Mouse (Mus musculus): ENCODE data around the gene Ptbp2. TPM values are rescaled to one million over a fixed set of nuclear protein-coding genes. Genes with fewer than 3 reads are reported as not detected.
A peak's percentile ranks its signal among the peaks of the same experiment; 100 is the strongest.

Gene Ptbp2
- polyA plus RNA-seq, 1 experiment from 2014 or later, result 399 TPM

GRCm38 (mm10) chr3:119778431-119778830, 5.8 kb downstream of the Ptbp2 start:
- no peak overlapping the region for H3K4me2 ChIP-seq

GRCm38 (mm10) chr3:119776129-119776528, 8.1 kb downstream of the Ptbp2 start:
- no peaks in the 10 kb centered on the region for H3K36me3 ChIP-seq (ENCODE audit: control insufficient read depth, insufficient read depth, low read length)

More at GRCm38 (mm10) chr3:119778431-119778830, 5.8 kb downstream of the Ptbp2 start:
- no peak overlapping the region for H3K4me3 ChIP-seq (ENCODE audit: low read depth, low read length)
- H3K36me3 ChIP-seq (ENCODE audit: control insufficient read depth, insufficient read depth, low read length), result no peaks in the 10 kb centered on the region
- H3K4me1 ChIP-seq (ENCODE audit: control insufficient read depth, insufficient read depth, low read length), result peaks cover 14% of the 10 kb centered on the region
- no peak overlapping the region for H3K27ac ChIP-seq (ENCODE audit: low read depth, low read length)
- 48% methylated on average over 2 of the region's 2 CpGs for WGBS
- H3K27me3 ChIP-seq (ENCODE audit: control insufficient read depth, insufficient read depth, low read length), result no peaks in the 10 kb centered on the region
- ATAC-seq (ENCODE audit: low FRiP score), result no peak
- no peak for DNase-seq (ENCODE audit: low spot score, missing footprints)
- H3K9me3 ChIP-seq (ENCODE audit: control insufficient read depth, low read length), result no peaks in the 10 kb centered on the region
- no peak overlapping the region for H3K9ac ChIP-seq (ENCODE audit: low read length)

GRCm38 (mm10) chr3:119772789-119773188, 11.5 kb downstream of the Ptbp2 start:
- WGBS, result 84% methylated on average over 2 of the region's 2 CpGs
- H3K4me3 ChIP-seq (ENCODE audit: low read depth, low read length), result no peak overlapping the region
- no peak overlapping the region for H3K9ac ChIP-seq (ENCODE audit: low read length)
- H3K27me3 ChIP-seq (ENCODE audit: control insufficient read depth, insufficient read depth, low read length), result no peaks in the 10 kb centered on the region
- DNase-seq (ENCODE audit: low spot score, missing footprints), result no peak
- H3K4me2 ChIP-seq, result no peak overlapping the region
- no peak overlapping the region for H3K27ac ChIP-seq (ENCODE audit: low read depth, low read length)
- no peak for ATAC-seq (ENCODE audit: low FRiP score)
- no peaks in the 10 kb centered on the region for H3K9me3 ChIP-seq (ENCODE audit: control insufficient read depth, low read length)
- no peaks in the 10 kb centered on the region for H3K36me3 ChIP-seq (ENCODE audit: control insufficient read depth, insufficient read depth, low read length)
- no peaks in the 10 kb centered on the region for H3K4me1 ChIP-seq (ENCODE audit: control insufficient read depth, insufficient read depth, low read length)

More at GRCm38 (mm10) chr3:119776129-119776528, 8.1 kb downstream of the Ptbp2 start:
- H3K9me3 ChIP-seq (ENCODE audit: control insufficient read depth, low read length), result no peaks in the 10 kb centered on the region
- no peak for DNase-seq (ENCODE audit: low spot score, missing footprints)
- ATAC-seq (ENCODE audit: low FRiP score), result peak; percentile 64; the same call in 1 of the 2 replicates
- no peak overlapping the region for H3K27ac ChIP-seq (ENCODE audit: low read depth, low read length)
- H3K27me3 ChIP-seq (ENCODE audit: control insufficient read depth, insufficient read depth, low read length), result no peaks in the 10 kb centered on the region
- H3K9ac ChIP-seq (ENCODE audit: low read length), result no peak overlapping the region
- 91% methylated on average over 5 of the region's 5 CpGs for WGBS
- H3K4me3 ChIP-seq (ENCODE audit: low read depth, low read length), result no peak overlapping the region
- no peak overlapping the region for H3K4me2 ChIP-seq
- H3K4me1 ChIP-seq (ENCODE audit: control insufficient read depth, insufficient read depth, low read length), result peaks cover 14% of the 10 kb centered on the region

DNA sequence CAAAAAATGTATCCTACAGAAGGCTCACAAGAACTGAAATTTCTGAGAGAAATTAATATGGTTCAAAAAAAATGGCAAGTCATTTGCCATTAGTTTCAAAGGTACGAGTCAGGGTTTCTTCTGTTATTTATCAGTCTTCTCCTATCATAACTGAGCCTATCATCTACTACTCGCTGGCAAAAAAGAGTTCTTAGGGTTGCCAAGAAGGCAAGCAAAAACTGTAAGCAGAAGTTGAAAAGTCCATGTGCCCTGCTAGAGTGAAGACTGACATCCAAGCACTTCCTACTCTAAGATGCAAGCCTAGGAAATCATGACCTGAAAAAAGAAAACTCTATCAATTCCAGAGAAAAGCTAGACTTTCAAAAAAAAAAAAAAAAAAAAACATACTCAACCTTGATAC, 20.5 kb downstream of the Ptbp2 start:
- Histone ChIP-seq H3K9me3 (ENCODE audit: control insufficient read depth, low read length) (no peaks in the 10 kb centered on the region), H3K9ac (ENCODE audit: low read length) (no peak overlapping the region), H3K4me1 (ENCODE audit: control insufficient read depth, insufficient read depth, low read length) (no peaks in the 10 kb centered on the region), H3K4me2 (no peak overlapping the region), H3K27me3 (ENCODE audit: control insufficient read depth, insufficient read depth, low read length) (no peaks in the 10 kb centered on the region), H3K27ac (ENCODE audit: low read depth, low read length) (no peak overlapping the region), H3K4me3 (ENCODE audit: low read depth, low read length) (no peak overlapping the region), H3K36me3 (ENCODE audit: control insufficient read depth, insufficient read depth, low read length) (0 out of 2 replicates have a peak, but pooled peaks cover 2% of the 10 kb centered on the region)
- DNase-seq (ENCODE audit: low spot score, missing footprints) (no peak), ATAC-seq (ENCODE audit: low FRiP score) (no peak)
- 96% methylated on average over 2 of the region's 2 CpGs for WGBS

GRCm38 (mm10) chr3:119761732-119762131, 22.5 kb downstream of the Ptbp2 start:
- no peaks in the 10 kb centered on the region for H3K4me1 ChIP-seq (ENCODE audit: control insufficient read depth, insufficient read depth, low read length)
- no peaks in the 10 kb centered on the region for H3K27me3 ChIP-seq (ENCODE audit: control insufficient read depth, insufficient read depth, low read length)
- ATAC-seq (ENCODE audit: low FRiP score) (no peak), DNase-seq (ENCODE audit: low spot score, missing footprints) (no peak)
- 96% methylated on average over 3 of the region's 3 CpGs for WGBS
- H3K9me3 ChIP-seq (ENCODE audit: control insufficient read depth, low read length), result no peaks in the 10 kb centered on the region
- no peak overlapping the region for H3K4me3 ChIP-seq (ENCODE audit: low read depth, low read length)
- no peak overlapping the region for H3K27ac ChIP-seq (ENCODE audit: low read depth, low read length)
- no peak overlapping the region for H3K4me2 ChIP-seq
- 0 out of 2 replicates have a peak, but pooled peaks cover 2% of the 10 kb centered on the region for H3K36me3 ChIP-seq (ENCODE audit: control insufficient read depth, insufficient read depth, low read length)
- H3K9ac ChIP-seq (ENCODE audit: low read length), result no peak overlapping the region

DNA sequence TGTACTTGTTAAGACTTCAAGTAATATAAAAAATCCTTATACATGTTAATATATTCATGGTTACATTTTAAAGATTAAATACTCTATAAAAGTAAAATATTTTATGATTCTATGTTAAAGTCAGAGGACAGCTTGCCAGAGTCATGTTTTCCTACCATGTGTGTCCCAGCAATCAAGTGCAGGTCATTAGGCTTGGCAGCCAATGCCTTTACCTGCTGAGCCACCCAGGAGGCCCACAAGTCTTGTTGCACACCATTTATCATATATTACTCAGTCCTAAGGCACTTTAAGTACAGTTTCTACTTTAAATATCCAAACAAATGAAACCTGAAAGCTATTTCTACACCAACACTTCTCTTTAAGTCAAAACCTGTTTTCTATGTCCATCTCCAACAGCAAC, 30.5 kb downstream of the Ptbp2 start:
- Histone ChIP-seq H3K36me3 (ENCODE audit: control insufficient read depth, insufficient read depth, low read length) (no peaks in the 10 kb centered on the region), H3K4me2 (no peak overlapping the region)

DNA sequence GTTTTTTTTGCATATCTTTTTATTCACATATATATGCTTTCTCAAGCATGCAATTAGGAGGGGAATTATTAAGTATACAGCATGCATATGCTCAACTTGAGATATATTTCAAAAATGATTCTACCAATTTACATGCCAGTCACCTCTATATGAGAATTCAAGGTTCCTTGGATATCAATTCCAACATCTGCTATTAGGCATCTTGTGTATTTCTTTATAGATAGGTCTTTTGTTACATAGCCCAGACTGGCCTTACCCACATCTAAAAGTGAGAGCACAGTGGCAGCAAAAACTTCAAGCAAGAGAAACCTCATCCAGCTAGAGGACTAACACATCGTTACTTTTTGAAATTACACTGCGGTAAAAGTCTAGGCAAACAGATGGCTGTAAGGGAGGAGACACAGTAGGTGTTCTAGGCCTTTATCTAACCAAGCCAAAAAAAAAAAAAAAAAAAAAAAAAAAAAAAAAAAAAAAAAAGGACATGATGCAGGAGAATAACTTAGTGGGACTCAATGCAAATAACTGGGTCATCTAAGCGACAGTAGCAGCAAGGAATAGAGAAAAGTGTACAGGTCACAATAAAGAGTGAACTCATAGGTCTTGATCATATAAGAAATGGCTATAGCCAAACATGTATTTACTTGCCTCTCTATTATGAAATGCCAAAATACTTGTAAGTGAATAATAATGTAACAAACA, 34.6 kb downstream of the Ptbp2 start:
- WGBS, result 84% methylated on average over 3 of the region's 3 CpGs
- ATAC-seq (ENCODE audit: low FRiP score) (no peak), DNase-seq (ENCODE audit: low spot score, missing footprints) (no peak)
- no peaks in the 10 kb centered on the region for H3K4me1 ChIP-seq (ENCODE audit: control insufficient read depth, insufficient read depth, low read length)
- H3K4me2 ChIP-seq, result no peak overlapping the region
- no peaks in the 10 kb centered on the region for H3K27me3 ChIP-seq (ENCODE audit: control insufficient read depth, insufficient read depth, low read length)
- no peak overlapping the region for H3K4me3 ChIP-seq (ENCODE audit: low read depth, low read length)
- H3K9ac ChIP-seq (ENCODE audit: low read length), result no peak overlapping the region
- no peaks in the 10 kb centered on the region for H3K36me3 ChIP-seq (ENCODE audit: control insufficient read depth, insufficient read depth, low read length)
- no peaks in the 10 kb centered on the region for H3K9me3 ChIP-seq (ENCODE audit: control insufficient read depth, low read length)
- H3K27ac ChIP-seq (ENCODE audit: low read depth, low read length), result no peak overlapping the region

More for the DNA sequence above, 30.5 kb downstream of the Ptbp2 start:
- DNase-seq (ENCODE audit: low spot score, missing footprints) (no peak), ATAC-seq (ENCODE audit: low FRiP score) (no peak)
- Histone ChIP-seq H3K4me1 (ENCODE audit: control insufficient read depth, insufficient read depth, low read length) (no peaks in the 10 kb centered on the region), H3K27me3 (ENCODE audit: control insufficient read depth, insufficient read depth, low read length) (no peaks in the 10 kb centered on the region), H3K27ac (ENCODE audit: low read depth, low read length) (no peak overlapping the region), H3K4me3 (ENCODE audit: low read depth, low read length) (no peak overlapping the region), H3K9me3 (ENCODE audit: control insufficient read depth, low read length) (no peaks in the 10 kb centered on the region), H3K9ac (ENCODE audit: low read length) (no peak overlapping the region)

- Histone ChIP-seq H3K4me1 (ENCODE audit: control insufficient read depth, insufficient read depth, low read length) (no peaks in the 10 kb centered on the region), H3K9me3 (ENCODE audit: control insufficient read depth, low read length) (no peaks in the 10 kb centered on the region), H3K36me3 (ENCODE audit: control insufficient read depth, insufficient read depth, low read length) (no peaks in the 10 kb centered on the region), H3K4me2 (no peak overlapping the region), H3K4me3 (ENCODE audit: low read depth, low read length) (no peak overlapping the region), H3K27me3 (ENCODE audit: control insufficient read depth, insufficient read depth, low read length) (no peaks in the 10 kb centered on the region), H3K27ac (ENCODE audit: low read depth, low read length) (no peak overlapping the region), H3K9ac (ENCODE audit: low read length) (no peak overlapping the region)
- ATAC-seq (ENCODE audit: low FRiP score) (no peak), DNase-seq (ENCODE audit: low spot score, missing footprints) (no peak)
- 94% methylated on average over 2 of the region's 2 CpGs for WGBS
Measured at GRCm38 (mm10) chr3:119749140-119749539, 35.1 kb downstream of the Ptbp2 start.

- WGBS, result 97% methylated on average over 2 of the region's 2 CpGs
- no peak overlapping the region for H3K27ac ChIP-seq (ENCODE audit: low read depth, low read length)
- H3K9me3 ChIP-seq (ENCODE audit: control insufficient read depth, low read length), result no peaks in the 10 kb centered on the region
- DNase-seq (ENCODE audit: low spot score, missing footprints) (no peak), ATAC-seq (ENCODE audit: low FRiP score) (no peak)
- H3K27me3 ChIP-seq (ENCODE audit: control insufficient read depth, insufficient read depth, low read length), result no peaks in the 10 kb centered on the region
- H3K4me1 ChIP-seq (ENCODE audit: control insufficient read depth, insufficient read depth, low read length), result no peaks in the 10 kb centered on the region
- H3K4me3 ChIP-seq (ENCODE audit: low read depth, low read length), result no peak overlapping the region
- H3K4me2 ChIP-seq, result no peak overlapping the region
- peaks cover 3% of the 10 kb centered on the region; the same call in 1 of the 2 replicates for H3K36me3 ChIP-seq (ENCODE audit: control insufficient read depth, insufficient read depth, low read length)
- H3K9ac ChIP-seq (ENCODE audit: low read length), result no peak overlapping the region
Measured at GRCm38 (mm10) chr3:119746656-119747055, 37.6 kb downstream of the Ptbp2 start.

Measured in midbrain, embryonic 11.5 days (tissue).